ENCODE assay signal across 22 mouse cellular contexts in the genomic region with DNA sequence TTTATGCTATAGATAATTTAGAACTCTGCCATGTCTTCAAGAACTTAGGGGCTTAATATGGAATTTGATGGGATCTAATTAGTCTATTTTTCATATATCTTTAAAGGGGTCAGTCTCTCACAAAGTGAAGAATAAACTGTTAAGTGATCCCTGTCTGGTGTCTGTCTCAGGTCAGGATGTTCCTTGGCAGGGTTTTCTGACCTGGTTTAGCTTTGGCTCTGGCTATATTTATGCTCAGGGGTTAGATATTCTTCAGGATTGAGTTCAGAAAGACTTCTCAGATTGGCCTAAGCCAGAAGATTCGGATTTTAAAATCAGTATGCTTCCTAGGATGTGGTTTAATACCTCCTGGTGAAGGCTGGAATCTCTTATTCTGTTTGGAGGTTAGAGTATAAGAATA. TPM values are rescaled to one million over a fixed set of nuclear protein-coding genes. Genes with fewer than 3 reads are reported as not detected.
A peak's percentile ranks its signal among the peaks of the same experiment; 100 is the strongest.
DNase-seq lines count a peak whose midpoint lies in the region; ATAC-seq and TF ChIP-seq lines count a peak whose summit lies in the region.
"Had no signal": no experiment of that assay in that cellular context is flagged by ENCODE, and none has a peak within 500 bp of the region (broad histone marks: within the 10 kb centered on the region; RNA-seq: fewer than 3 reads in every experiment).

No protein-coding gene starts in this region.

- ATAC-seq in liver, embryonic 12.5 days, result no peak
- ATAC-seq: forebrain, embryonic 14.5 days had no signal

- 73% methylated on average over 1 of the region's 1 CpGs for WGBS in heart, adult 2 months
- WGBS in liver, adult 2 months, result 91% methylated on average over 1 of the region's 1 CpGs
- 87% methylated on average over 1 of the region's 1 CpGs for WGBS in liver, embryonic 12.5 days (ENCODE audit: insufficient replicate concordance)

- peak overlapping the region; percentile 99 for H3K27ac ChIP-seq in gastrocnemius, adult 2 months
- peak overlapping the region; percentile 24 for H3K27ac ChIP-seq in heart, adult 2 months
- no peak overlapping the region for H3K27ac ChIP-seq in liver, adult 2 months (replicated peaks; ENCODE audit: insufficient read depth, low read depth, low read length)
- H3K27ac ChIP-seq in liver, embryonic 12.5 days, result no peak overlapping the region
- H3K27ac ChIP-seq: embryonic facial prominence, embryonic 13.5 days; embryonic facial prominence, embryonic 15.5 days; forebrain, embryonic 10.5 days; forebrain, embryonic 12.5 days had no signal

- no peak overlapping the region for H3K4me2 ChIP-seq in liver, embryonic 12.5 days
- H3K4me2 ChIP-seq: embryonic facial prominence, embryonic 13.5 days; embryonic facial prominence, embryonic 15.5 days; forebrain, embryonic 12.5 days had no signal

- peaks cover 20% of the 10 kb centered on the region for H3K36me3 ChIP-seq in heart, adult 2 months (ENCODE audit: control insufficient read depth, insufficient read depth, low read length)
- no peaks in the 10 kb centered on the region for H3K36me3 ChIP-seq in liver, adult 2 months (ENCODE audit: control insufficient read depth, insufficient read depth, low read length)
- H3K36me3 ChIP-seq in liver, embryonic 12.5 days, result no peaks in the 10 kb centered on the region
- H3K36me3 ChIP-seq: embryonic facial prominence, embryonic 13.5 days; embryonic facial prominence, embryonic 15.5 days; forebrain, embryonic 12.5 days had no signal

- intact Hi-C loops in gastrocnemius, adult 2 months (cut with DNase I), result no loop called here
- intact Hi-C loops in gastrocnemius, postnatal 14 days (cut with DNase I; ENCODE audit: low total_unique reads), result no loop called here
- intact Hi-C loops in heart, adult 2 months (cut with DNase I), result no loop called here

- DNase-seq in gastrocnemius, adult 2 months, result peak; percentile 38
- DNase-seq in gastrocnemius, postnatal 14 days, result no peak
- no peak for DNase-seq in heart, adult 2 months
- no peak for DNase-seq in heart, adult 9 months (ENCODE audit: low spot score in 2 of 2)
- peak; percentile 27 for DNase-seq in liver, adult 2 months (ENCODE audit: extremely low read depth, low read depth, low spot score)
- no peak for DNase-seq in kidney, adult 18-20 months
- DNase-seq: adrenal gland, postnatal 10 days; adrenal gland, postnatal 25 days; cerebellum, adult 11 months; cerebellum, adult 18-20 months; cerebellum, adult 8-10 months; cerebellum, adult 9-11 months; cerebellum, postnatal 14 days; cerebellum, postnatal 36 days; embryo, embryonic 11 days had no signal

- H3K4me3 ChIP-seq in gastrocnemius, adult 2 months, result peak overlapping the region; percentile 81
- no peak overlapping the region for H3K4me3 ChIP-seq in heart, adult 2 months
- H3K4me3 ChIP-seq in liver, adult 2 months (ENCODE audit: insufficient read depth, low read depth, low read length), result no peak overlapping the region
- H3K4me3 ChIP-seq in liver, embryonic 12.5 days, result no peak overlapping the region
- H3K4me3 ChIP-seq: embryonic facial prominence, embryonic 13.5 days; embryonic facial prominence, embryonic 15.5 days; erythroblast, embryonic 14.5 days; forebrain, embryonic 10.5 days; forebrain, embryonic 12.5 days had no signal

- H3K4me1 ChIP-seq in heart, adult 2 months (ENCODE audit: control insufficient read depth, insufficient read depth, low read length), result peaks cover 10% of the 10 kb centered on the region
- peaks cover 9% of the 10 kb centered on the region; the same call in 1 of the 2 replicates for H3K4me1 ChIP-seq in liver, adult 2 months (ENCODE audit: control insufficient read depth, insufficient read depth, low read length)
- peaks cover 34% of the 10 kb centered on the region for H3K4me1 ChIP-seq in liver, embryonic 12.5 days

- no peaks in the 10 kb centered on the region for H3K27me3 ChIP-seq in heart, adult 2 months (ENCODE audit: control insufficient read depth, insufficient read depth, low read length)
- H3K27me3 ChIP-seq in liver, adult 2 months (ENCODE audit: control insufficient read depth, insufficient read depth, low read length), result no peaks in the 10 kb centered on the region
- H3K27me3 ChIP-seq in liver, embryonic 12.5 days (replicated peaks), result no peaks in the 10 kb centered on the region
- H3K27me3 ChIP-seq: embryonic facial prominence, embryonic 13.5 days; embryonic facial prominence, embryonic 15.5 days; forebrain, embryonic 12.5 days had no signal

- TF ChIP-seq CTCF in gastrocnemius, adult 2 months (IDR thresholded peaks at IDR 0.05), result no peak
- no peak for TF ChIP-seq CTCF in heart, adult 2 months (IDR thresholded peaks at IDR 0.05)
- no peak for TF ChIP-seq CTCF in liver, adult 2 months (IDR thresholded peaks at IDR 0.05; ENCODE audit: low read depth, low read length)

- H3K9me3 ChIP-seq in liver, embryonic 12.5 days (replicated peaks), result no peaks in the 10 kb centered on the region
- H3K9me3 ChIP-seq: embryonic facial prominence, embryonic 13.5 days; embryonic facial prominence, embryonic 15.5 days; forebrain, embryonic 10.5 days; forebrain, embryonic 12.5 days had no signal

- TF ChIP-seq EP300 in heart, adult 2 months (IDR thresholded peaks at IDR 0.05; ENCODE audit: insufficient read depth, low read depth, low read length), result no peak

- TF ChIP-seq POLR2A in heart, adult 2 months (IDR thresholded peaks at IDR 0.05; ENCODE audit: insufficient read depth, low read depth, low read length), result no peak
- TF ChIP-seq POLR2A in liver, adult 2 months (IDR thresholded peaks at IDR 0.05; ENCODE audit: extremely low read depth, insufficient read depth, low read length), result no peak

- H3K79me2 ChIP-seq in heart, adult 2 months (replicated peaks; ENCODE audit: control insufficient read depth, insufficient read depth, low read length), result peaks cover 1% of the 10 kb centered on the region
- peaks cover 28% of the 10 kb centered on the region; the same call in 1 of the 2 replicates for H3K79me2 ChIP-seq in liver, adult 2 months (ENCODE audit: control insufficient read depth, insufficient read depth, low read length)

- H3K9ac ChIP-seq in heart, adult 2 months (ENCODE audit: low read depth, low read length), result no peak overlapping the region
- H3K9ac ChIP-seq in liver, adult 2 months (ENCODE audit: low read depth, low read length), result no peak overlapping the region
- no peak overlapping the region for H3K9ac ChIP-seq in liver, embryonic 12.5 days
- H3K9ac ChIP-seq: embryonic facial prominence, embryonic 13.5 days; embryonic facial prominence, embryonic 15.5 days; forebrain, embryonic 12.5 days had no signal

RNA-seq across cellular contexts. Expression of a gene that starts 4.0 kb away (rescaled TPM):
- total RNA-seq in gastrocnemius, adult 2 months (2021), result 10 to 100 TPM; 31.0 to 32.5 TPM
- total RNA-seq in gastrocnemius, postnatal 14 days (2021), result 10 to 100 TPM; 25.8 to 41.2 TPM
- total RNA-seq in heart, adult 2 months (2021), result 10 to 100 TPM; 39.0 to 42.0 TPM
- 9.8 and 21.1 TPM in 2 replicates for polyA plus RNA-seq in heart, adult 2 months (2012; rRNA removed)
- 13.1 and 14.9 TPM in 2 replicates for total RNA-seq in liver, adult 2 months (2014; rRNA removed)
- polyA plus RNA-seq in liver, adult 2 months (2012; rRNA removed), result 5.9 and 7.7 TPM in 2 replicates
- 5.9 and 6.7 TPM in 2 replicates for polyA plus RNA-seq in liver, embryonic 12.5 days (2016; fragmentation: Nextera tagmentation; extraction: Ambion mirVana)

Comparison
In these comparisons a context has a peak if more than half of its experiments do, and no peak if none do; other contexts are left out.
1. DNase-seq: peak in gastrocnemius, adult 2 months (single experiment) and liver, adult 2 months (single experiment); none in gastrocnemius, postnatal 14 days (single experiment), heart, adult 2 months (0 of 2), heart, adult 9 months (0 of 2) and kidney, adult 18-20 months (single experiment).
2. H3K27ac ChIP-seq: peak in gastrocnemius, adult 2 months (single experiment) and heart, adult 2 months (single experiment); none in liver, adult 2 months (single experiment) and liver, embryonic 12.5 days (single experiment).